Mouse (Mus musculus) C2C12 (cell line): Measurements from ENCODE around the gene Pdzrn3. TPM values are rescaled to one million over a fixed set of nuclear protein-coding genes. Genes with fewer than 3 reads are reported as not detected.

Source experiments
- H3K27me3 ChIP-seq: one replicate; pipeline ENCODE4 v1.6.1; 2011; ENCODE audit not compliant: control insufficient read depth, insufficient read depth, insufficient read length
- H3K36me3 ChIP-seq: one replicate; pipeline ENCODE4 v1.6.1; 2011; ENCODE audit not compliant: control insufficient read depth, insufficient read depth
- H3K4me3 ChIP-seq: one replicate; pipeline ENCODE4 v1.5.1; 2011; ENCODE audit warnings: mild to moderate bottlenecking, control low read depth; ENCODE audit not compliant: poor library complexity, insufficient read depth, severe bottlenecking
- H3K79me2 ChIP-seq: one replicate; pipeline ENCODE4 v1.6.1; 2011; ENCODE audit not compliant: control insufficient read depth, insufficient read depth
- H3K79me3 ChIP-seq: one replicate; pipeline ENCODE4 v1.6.1; 2011; ENCODE audit warnings: low read depth, control low read depth
- H3ac ChIP-seq: one replicate; pipeline ENCODE3; 2011; ENCODE audit warnings: low read depth; ENCODE audit not compliant: control insufficient read depth, insufficient read length
- CEBPB ChIP-seq: IDR thresholded peaks from one replicate; pipeline ENCODE4 v1.6.1; 2011; ENCODE audit warnings: low read depth, mild to moderate bottlenecking, control low read depth, moderate library complexity
- CTCF ChIP-seq: IDR thresholded peaks from one replicate; pipeline ENCODE4 v1.5.1; 2011; ENCODE audit not compliant: control insufficient read depth, insufficient read depth, insufficient read length
- FOSL1 ChIP-seq: IDR thresholded peaks from one replicate; pipeline ENCODE4 v1.8.0; 2011; ENCODE audit warnings: mild to moderate bottlenecking, low read length; ENCODE audit not compliant: poor library complexity, insufficient read depth, severe bottlenecking
- MAX ChIP-seq: IDR thresholded peaks from one replicate; pipeline ENCODE4 v1.6.1; 2011; ENCODE audit warnings: mild to moderate bottlenecking, control low read depth
- MYOD1 ChIP-seq: IDR thresholded peaks from one replicate; pipeline ENCODE4 v1.6.1; 2011; ENCODE audit warnings: low read depth; ENCODE audit not compliant: control insufficient read depth, insufficient read length
- MYOG ChIP-seq: IDR thresholded peaks from one replicate; pipeline ENCODE4 v1.6.1; 2011; ENCODE audit not compliant: control insufficient read depth, insufficient read length; ENCODE audit errors: extremely low read depth
- USF1 ChIP-seq: IDR thresholded peaks from one replicate; pipeline ENCODE4 v1.6.1; 2011; ENCODE audit warnings: low read depth, mild to moderate bottlenecking, control low read depth, moderate library complexity
- polyA plus RNA-seq: library from polyadenylated mRNA; unstranded; fragments of >200 nt; fragmentation: generic; extraction: Trizol; gene quantifications from one replicate; pipeline ENCODE4 v1.2.1, GENCODE M21; 2012; ENCODE audit warnings: missing spikeins

The Pdzrn3 gene
- polyA plus RNA-seq, 1 experiment, result 10.5 TPM

GRCm38 (mm10) chr6:101170699-101171098 is 207.0 kb downstream of the Pdzrn3 start:
- no peak overlapping the region for H3ac ChIP-seq
- no peaks in the 10 kb centered on the region for H3K79me2 ChIP-seq
- no peaks in the 10 kb centered on the region for H3K79me3 ChIP-seq
- TF ChIP-seq CTCF (no peak), MAX (no peak), MYOD1 (no peak), USF1 (no peak), CEBPB (no peak), MYOG (no peak)
- no peak overlapping the region for H3K4me3 ChIP-seq
- no peaks in the 10 kb centered on the region for H3K27me3 ChIP-seq
- H3K36me3 ChIP-seq, result no peaks in the 10 kb centered on the region

GRCm38 (mm10) chr6:101153511-101153921 is 224.2 kb downstream of the Pdzrn3 start:
- H3ac ChIP-seq, result no peak overlapping the region
- H3K36me3 ChIP-seq, result no peaks in the 10 kb centered on the region
- H3K79me2 ChIP-seq, result no peaks in the 10 kb centered on the region
- no peak for TF ChIP-seq USF1
- no peak for TF ChIP-seq MAX
- TF ChIP-seq CTCF, result no peak
- no peak for TF ChIP-seq CEBPB
- TF ChIP-seq FOSL1, result no peak
- no peak for TF ChIP-seq MYOG
- TF ChIP-seq MYOD1, result no peak
- H3K4me3 ChIP-seq, result no peak overlapping the region
- H3K27me3 ChIP-seq, result no peaks in the 10 kb centered on the region
- H3K79me3 ChIP-seq, result no peaks in the 10 kb centered on the region

- Histone ChIP-seq H3K79me2 (no peaks in the 10 kb centered on the region), H3K79me3 (no peaks in the 10 kb centered on the region), H3K36me3 (no peaks in the 10 kb centered on the region), H3K4me3 (no peak overlapping the region), H3K27me3 (no peaks in the 10 kb centered on the region), H3ac (no peak overlapping the region)
- TF ChIP-seq MYOD1 (no peak), CEBPB (no peak), CTCF (no peak)
These were observed 242.3 kb downstream of the Pdzrn3 start for GRCm38 (mm10) chr6:101135368-101135767.

GRCm38 (mm10) chr6:101125396-101125795 is 252.3 kb downstream of the Pdzrn3 start:
- TF ChIP-seq MYOG, result no peak
- TF ChIP-seq USF1, result no peak
- no peak for TF ChIP-seq CEBPB
- TF ChIP-seq MAX, result no peak
- TF ChIP-seq CTCF, result no peak
- TF ChIP-seq MYOD1, result no peak
- TF ChIP-seq FOSL1, result no peak
- H3K4me3 ChIP-seq, result no peak overlapping the region
- H3ac ChIP-seq, result no peak overlapping the region
- no peaks in the 10 kb centered on the region for H3K79me3 ChIP-seq
- H3K27me3 ChIP-seq, result peaks cover 18% of the 10 kb centered on the region
- no peaks in the 10 kb centered on the region for H3K36me3 ChIP-seq
- H3K79me2 ChIP-seq, result no peaks in the 10 kb centered on the region

- peaks cover 6% of the 10 kb centered on the region for H3K27me3 ChIP-seq
- H3ac ChIP-seq, result no peak overlapping the region
- no peak overlapping the region for H3K4me3 ChIP-seq
- H3K79me2 ChIP-seq, result no peaks in the 10 kb centered on the region
- TF ChIP-seq MAX (no peak), CEBPB (no peak), MYOD1 (no peak), CTCF (no peak), USF1 (no peak)
- no peaks in the 10 kb centered on the region for H3K36me3 ChIP-seq
- H3K79me3 ChIP-seq, result no peaks in the 10 kb centered on the region
These were observed 268.7 kb downstream of the Pdzrn3 start for GRCm38 (mm10) chr6:101108951-101109350.

DNA sequence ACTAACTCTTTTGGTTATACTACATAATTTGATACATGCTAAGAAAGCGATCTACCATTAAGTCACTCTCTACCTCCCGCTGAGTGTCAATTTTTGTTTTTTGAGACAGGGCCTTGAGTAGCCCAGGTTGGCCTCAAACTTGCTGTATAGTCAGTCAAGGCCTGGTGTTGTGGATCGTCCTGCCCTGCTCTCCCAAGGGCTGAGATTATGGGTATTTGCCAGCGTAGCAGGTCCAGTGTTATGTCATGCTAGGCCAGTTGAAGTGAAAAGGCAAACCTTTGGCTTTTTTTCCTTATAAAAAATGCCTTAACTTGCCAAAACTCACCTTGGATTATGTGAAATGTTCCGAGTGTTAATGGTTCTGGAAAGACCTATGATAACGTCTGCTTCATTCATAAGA is 274.2 kb downstream of the Pdzrn3 start:
- H3K79me2 ChIP-seq, result no peaks in the 10 kb centered on the region
- TF ChIP-seq MYOD1, result no peak
- TF ChIP-seq MYOG, result no peak
- no peak for TF ChIP-seq USF1
- no peak for TF ChIP-seq CTCF
- H3K4me3 ChIP-seq, result no peak overlapping the region
- no peaks in the 10 kb centered on the region for H3K36me3 ChIP-seq
- peaks cover 6% of the 10 kb centered on the region for H3K27me3 ChIP-seq
- no peaks in the 10 kb centered on the region for H3K79me3 ChIP-seq
- no peak overlapping the region for H3ac ChIP-seq
